Mouse (Mus musculus) adipocyte (in vitro differentiated cells): ENCODE measurements at regions not wholly inside any gene's neighbourhood (a gene's known extent, or its start where the extent isn't known, plus 50 kb on each side); places are given as distances from the start of the nearest gene placed in this dataset.
A peak's percentile ranks its signal among the peaks of the same experiment; 100 is the strongest.

ENCODE experiments used
- DNase-seq: peaks from one replicate; pipeline ENCODE4 v3.0.0-alpha.2; 2016; ENCODE audit warnings: low spot score

GRCm38 (mm10) chr7:67429008-67429873, 56.6 kb upstream of the Mef2a start:
- no peak for DNase-seq

GRCm38 (mm10) chr7:67428388-67428787, 55.7 kb upstream of the Mef2a start:
- no peak for DNase-seq

GRCm38 (mm10) chr7:67426076-67426475, 53.4 kb upstream of the Mef2a start:
- DNase-seq, result no peak

GRCm38 (mm10) chr7:67425581-67425980, 52.9 kb upstream of the Mef2a start:
- no peak for DNase-seq

GRCm38 (mm10) chr7:67424810-67425485, 52.3 kb upstream of the Mef2a start:
- peak; percentile 31 for DNase-seq
